8 mouse cellular contexts compared by ENCODE assay signal in genomic region chr12:20230141-20230892, GRCm38 (mm10).
A peak's percentile ranks its signal among the peaks of the same experiment; 100 is the strongest.
DNase-seq lines count a peak whose midpoint lies in the region.

No protein-coding gene starts in this region.

- peaks cover 76% of the 10 kb centered on the region for H3K9me3 ChIP-seq in limb, embryonic 10.5 days (replicated peaks)

- peak; percentile 6 to 49 for DNase-seq in kidney, postnatal 25 days
- no peak for DNase-seq in kidney, adult 8-10 months
- peak; percentile 9 for DNase-seq in 3134 (ENCODE audit: extremely low read depth, insufficient read length, low spot score)
- peak; percentile 22 for DNase-seq in CD4-positive helper T cell, adult 2 months (ENCODE audit: low read depth, low spot score)
- DNase-seq in limb, embryonic 10.5 days (ENCODE audit: low spot score): peak; percentile 41
- no peak for DNase-seq in ovary, postnatal 14 days (ENCODE audit: low spot score)
- no peak for DNase-seq in right cerebral cortex, postnatal 14 days
- DNase-seq in right cerebral cortex, adult 18-20 months: no peak

- H3K27me3 ChIP-seq in limb, embryonic 10.5 days (ENCODE audit: low read depth, poor library complexity, severe bottlenecking): peaks cover 41% of the 10 kb centered on the region

- peaks cover 68% of the 10 kb centered on the region for H3K36me3 ChIP-seq in limb, embryonic 10.5 days

- no peak overlapping the region for H3K27ac ChIP-seq in limb, embryonic 10.5 days

- no peak overlapping the region for H3K4me3 ChIP-seq in limb, embryonic 10.5 days

- H3K4me1 ChIP-seq in limb, embryonic 10.5 days: no peaks in the 10 kb centered on the region

- 66% methylated on average over 27 of the region's 27 CpGs for WGBS in limb, embryonic 10.5 days

Comparison
In these comparisons a context has a peak if more than half of its experiments do, and no peak if none do; other contexts are left out.
1. DNase-seq: peak in kidney, postnatal 25 days (2 of 2), 3134 (single experiment), CD4-positive helper T cell, adult 2 months (single experiment) and limb, embryonic 10.5 days (single experiment); none in kidney, adult 8-10 months (0 of 2), ovary, postnatal 14 days (single experiment), right cerebral cortex, postnatal 14 days (single experiment) and right cerebral cortex, adult 18-20 months (single experiment).